Mouse (Mus musculus) kidney, adult 9 months (tissue): ENCODE data around the gene Tmem106c.

Source experiments
- DNase-seq: peaks from one replicate; pipeline ENCODE4 v3.0.0; 2022

Tmem106c gene

GRCm38 (mm10) chr15:98002113-98002990 lies 38.4 kb downstream of the Tmem106c start:
- DNase-seq: no peak

- no peak for DNase-seq
Observed at GRCm38 (mm10) chr15:98002991-98003821, 39.2 kb downstream of the Tmem106c start.

- DNase-seq: no peak
Observed at GRCm38 (mm10) chr15:98003822-98004739, 40.1 kb downstream of the Tmem106c start, which contains the start of gene Col2a1. Gene Col2a1 (minus strand): TSS chr15:98004695.

- no peak for DNase-seq
Observed at GRCm38 (mm10) chr15:98004740-98005159, 40.8 kb downstream of the Tmem106c start.

GRCm38 (mm10) chr15:98005181-98005580 lies 41.2 kb downstream of the Tmem106c start:
- no peak for DNase-seq

- DNase-seq: no peak
Observed at GRCm38 (mm10) chr15:98012810-98013209, 48.8 kb downstream of the Tmem106c start.

GRCm38 (mm10) chr15:98017925-98018324 lies 53.9 kb downstream of the Tmem106c start:
- no peak for DNase-seq

- DNase-seq: no peak
Observed at GRCm38 (mm10) chr15:98019047-98019446, 55.0 kb downstream of the Tmem106c start.
